Mouse (Mus musculus) adrenal gland (tissue): ENCODE data around the gene Crybg3.

Experiments used
- intact Hi-C: fragments of 180-260 bp; cut with DNase I; formaldehyde crosslinking; loops from one replicate; pipeline ENCODE4 v1.15.1; 2025

The Crybg3 gene

GRCm38 (mm10) chr16:59535673-59536072, 65.1 kb downstream of the Crybg3 start:
- intact Hi-C loops: loop anchor here (5.0 kb wide), 1 partner anchor 82 kb away; no protein-coding TSS in a partner anchor

- intact Hi-C loops: no loop called here
Observed at GRCm38 (mm10) chr16:59534349-59534748, 66.4 kb downstream of the Crybg3 start.

- intact Hi-C loops: no loop called here
Observed at GRCm38 (mm10) chr16:59532561-59532960, 68.2 kb downstream of the Crybg3 start.

- intact Hi-C loops: no loop called here
Observed at GRCm38 (mm10) chr16:59531243-59531642, 69.5 kb downstream of the Crybg3 start.

GRCm38 (mm10) chr16:59529570-59529969, 71.2 kb downstream of the Crybg3 start:
- intact Hi-C loops: no loop called here

- intact Hi-C loops: no loop called here
Observed at GRCm38 (mm10) chr16:59526939-59527338, 73.8 kb downstream of the Crybg3 start.

GRCm38 (mm10) chr16:59521752-59522423, 78.9 kb downstream of the Crybg3 start:
- intact Hi-C loops: no loop called here

- intact Hi-C loops: no loop called here
Observed at GRCm38 (mm10) chr16:59517447-59518219, 83.1 kb downstream of the Crybg3 start.

- intact Hi-C loops: no loop called here
Observed at GRCm38 (mm10) chr16:59516965-59517364, 83.8 kb downstream of the Crybg3 start.

GRCm38 (mm10) chr16:59515169-59515568, 85.6 kb downstream of the Crybg3 start:
- intact Hi-C loops: no loop called here

GRCm38 (mm10) chr16:59509830-59510229, 90.9 kb downstream of the Crybg3 start:
- intact Hi-C loops: no loop called here

GRCm38 (mm10) chr16:59499180-59499579, 101.6 kb downstream of the Crybg3 start:
- intact Hi-C loops: no loop called here

- intact Hi-C loops: no loop called here
Observed at GRCm38 (mm10) chr16:59497947-59498346, 102.8 kb downstream of the Crybg3 start.

GRCm38 (mm10) chr16:59493199-59493598, 107.6 kb downstream of the Crybg3 start:
- intact Hi-C loops: no loop called here

GRCm38 (mm10) chr16:59487975-59488548, 112.7 kb downstream of the Crybg3 start:
- intact Hi-C loops: no loop called here

- intact Hi-C loops: no loop called here
Observed at GRCm38 (mm10) chr16:59487239-59487638, 113.5 kb downstream of the Crybg3 start.

GRCm38 (mm10) chr16:59477955-59478354, 122.8 kb downstream of the Crybg3 start:
- intact Hi-C loops: no loop called here

- intact Hi-C loops: loop anchor here (2.0 kb wide), 1 partner anchor 142 kb away; no protein-coding TSS in a partner anchor
Observed at GRCm38 (mm10) chr16:59474788-59475187, 126.0 kb downstream of the Crybg3 start.

GRCm38 (mm10) chr16:59472546-59472945, 128.2 kb downstream of the Crybg3 start:
- intact Hi-C loops: no loop called here

GRCm38 (mm10) chr16:59471637-59472278, 129.0 kb downstream of the Crybg3 start, which contains the start of gene Riox2:
Riox2 (plus strand) TSS chr16:59471775.
- intact Hi-C loops: no loop called here

- intact Hi-C loops: no loop called here
Observed at GRCm38 (mm10) chr16:59469846-59470245, 130.9 kb downstream of the Crybg3 start.

- intact Hi-C loops: no loop called here
Observed at GRCm38 (mm10) chr16:59463973-59464372, 136.8 kb downstream of the Crybg3 start.
